Mouse (Mus musculus) MEL (cell line): ENCODE measurements around the gene Golga2. TPM values are rescaled to one million over a fixed set of nuclear protein-coding genes. Genes with fewer than 3 reads are reported as not detected.

Source experiments
- DNase-seq: peaks from one replicate; pipeline ENCODE4 v3.0.0; 2011; ENCODE audit warnings: low read depth, low spot score
- H3K27ac ChIP-seq: 2 replicates; pipeline ENCODE4 v1.5.1; 2012; ENCODE audit warnings: low read depth, mild to moderate bottlenecking, control low read depth, low read length, moderate library complexity; ENCODE audit not compliant: control insufficient read depth
- H3K27me3 ChIP-seq, 2 experiments: fragments of 150-350 bp in 1 of 2; sonication (generic) in 1 of 2; 2 replicates each; pipeline ENCODE4 v1.6.1; 2012; ENCODE audit warnings: low read length in 2 of 2, mild to moderate bottlenecking in 2 of 2, improper control_type of control experiment in 1 of 2, moderate library complexity in 1 of 2; ENCODE audit not compliant: insufficient read depth in 2 of 2, control insufficient read depth in 1 of 2
- H3K36me3 ChIP-seq, 2 experiments: 2 replicates each; pipeline ENCODE4 v1.6.1; 2012 to 2014; ENCODE audit warnings: low read length in 2 of 2, improper control_type of control experiment in 1 of 2, inconsistent platforms in 1 of 2, mild to moderate bottlenecking in 1 of 2; ENCODE audit not compliant: insufficient read depth in 2 of 2, control insufficient read depth in 1 of 2
- H3K4me1 ChIP-seq, 2 experiments: fragments of 150-350 bp in 1 of 2; sonication (generic) in 1 of 2; 2 replicates each; pipeline ENCODE4 v1.6.1; 2012; ENCODE audit warnings: low read length in 2 of 2, improper control_type of control experiment in 1 of 2, mild to moderate bottlenecking in 1 of 2; ENCODE audit not compliant: insufficient read depth in 2 of 2, control insufficient read depth in 1 of 2
- H3K4me3 ChIP-seq, 2 experiments: fragments of 150-350 bp in 1 of 2; sonication (generic) in 1 of 2; 2 replicates each; pipeline ENCODE4 v1.5.1; 2012; ENCODE audit warnings: low read depth in 2 of 2, low read length in 2 of 2, mild to moderate bottlenecking in 2 of 2, moderate library complexity in 2 of 2, control low read depth in 1 of 2, improper control_type of control experiment in 1 of 2; ENCODE audit not compliant: control insufficient read depth in 1 of 2, insufficient read depth in 1 of 2
- H3K79me2 ChIP-seq: 2 replicates; pipeline ENCODE4 v1.6.1; 2012; ENCODE audit warnings: mild to moderate bottlenecking, low read length, moderate library complexity; ENCODE audit not compliant: control insufficient read depth, poor library complexity, insufficient read depth
- H3K9ac ChIP-seq: 2 replicates; pipeline ENCODE4 v1.6.1; 2012; ENCODE audit warnings: low read depth, mild to moderate bottlenecking, control low read depth, low read length, moderate library complexity; ENCODE audit not compliant: control insufficient read depth, poor library complexity, severe bottlenecking
- H3K9me3 ChIP-seq: fragments of 150-350 bp; sonication (generic); replicated peaks from 2 replicates; pipeline ENCODE4 v1.6.1; 2012; ENCODE audit warnings: mild to moderate bottlenecking, low read length, improper control_type of control experiment, moderate library complexity; ENCODE audit not compliant: insufficient read depth
- BHLHE40 ChIP-seq: IDR thresholded peaks from 2 replicates; pipeline ENCODE4 v1.6.1; 2012; ENCODE audit warnings: low read depth, mild to moderate bottlenecking, inconsistent platforms, low read length, improper control_type of control experiment, borderline replicate concordance
- CHD2 ChIP-seq: IDR thresholded peaks from 2 replicates; pipeline ENCODE4 v1.6.1; 2011; ENCODE audit warnings: low read length, improper control_type of control experiment
- EP300 ChIP-seq, 2 experiments: IDR thresholded peaks; 2 replicates each; pipeline ENCODE4 v1.6.1; 2011; ENCODE audit warnings: improper control_type of control experiment in 2 of 2, low read length in 2 of 2, low read depth in 1 of 2, mild to moderate bottlenecking in 1 of 2
- GABPA ChIP-seq: IDR thresholded peaks from 2 replicates; pipeline ENCODE4 v1.6.1; 2012; ENCODE audit warnings: low read depth, mild to moderate bottlenecking, inconsistent platforms, low read length, improper control_type of control experiment, moderate library complexity
- KAT2A ChIP-seq: conservative IDR thresholded peaks from 2 replicates; pipeline ENCODE4 v1.6.1; 2012; ENCODE audit warnings: low read depth, low read length, improper control_type of control experiment, inconsistent platforms
- MAFK ChIP-seq: IDR thresholded peaks from 2 replicates; pipeline ENCODE4 v1.6.1; 2011; ENCODE audit warnings: low read depth, mild to moderate bottlenecking, low read length, improper control_type of control experiment, borderline replicate concordance
- MAX ChIP-seq: IDR thresholded peaks from 2 replicates; pipeline ENCODE4 v1.6.1; 2011; ENCODE audit warnings: low read length, improper control_type of control experiment
- MXI1 ChIP-seq: IDR thresholded peaks from 2 replicates; pipeline ENCODE4 v1.6.1; 2011; ENCODE audit warnings: mild to moderate bottlenecking, low read depth, low read length, improper control_type of control experiment
- MYC ChIP-seq: IDR thresholded peaks from 2 replicates; pipeline ENCODE4 v1.6.1; 2011; ENCODE audit warnings: low read depth, mild to moderate bottlenecking, low read length, improper control_type of control experiment, moderate library complexity
- NRF1 ChIP-seq: IDR thresholded peaks from 2 replicates; pipeline ENCODE4 v1.6.1; 2014; ENCODE audit warnings: low read depth, mild to moderate bottlenecking, inconsistent platforms, low read length, improper control_type of control experiment, moderate library complexity; ENCODE audit not compliant: poor library complexity, insufficient read depth, severe bottlenecking
- POLR2AphosphoS2 ChIP-seq: IDR thresholded peaks from 2 replicates; pipeline ENCODE4 v1.6.1; 2011; ENCODE audit warnings: low read length, improper control_type of control experiment
- POLR2AphosphoS5 ChIP-seq: IDR thresholded peaks from 2 replicates; pipeline ENCODE4 v1.6.1; 2012; ENCODE audit warnings: low read depth, borderline replicate concordance, mild to moderate bottlenecking, inconsistent platforms, low read length, moderate library complexity, mixed read lengths
- SIN3A ChIP-seq: IDR thresholded peaks from 2 replicates; pipeline ENCODE4 v1.6.1; 2012; ENCODE audit warnings: low read length, improper control_type of control experiment, inconsistent platforms
- SMC3 ChIP-seq: IDR thresholded peaks from 2 replicates; pipeline ENCODE4 v1.6.1; 2011; ENCODE audit warnings: low read depth, low read length, improper control_type of control experiment
- TAL1 ChIP-seq: IDR thresholded peaks from 2 replicates; pipeline ENCODE4 v1.6.1; 2012; ENCODE audit warnings: mild to moderate bottlenecking, inconsistent platforms, low read length, moderate library complexity, mixed read lengths
- UBTF ChIP-seq: IDR thresholded peaks from 2 replicates; pipeline ENCODE4 v1.6.1; 2012; ENCODE audit warnings: low read depth, mild to moderate bottlenecking, inconsistent platforms, low read length, improper control_type of control experiment, moderate library complexity, borderline replicate concordance; ENCODE audit not compliant: insufficient read depth
- USF2 ChIP-seq, 2 experiments: IDR thresholded peaks; 2 replicates each; pipeline ENCODE4 v1.6.1; 2011 to 2012; ENCODE audit warnings: improper control_type of control experiment in 2 of 2, low read length in 2 of 2, borderline replicate concordance in 1 of 2, inconsistent platforms in 1 of 2, low read depth in 1 of 2, mild to moderate bottlenecking in 1 of 2; ENCODE audit not compliant: insufficient read depth in 1 of 2
- polyA plus RNA-seq, 2 experiments: library from polyadenylated mRNA; stranded (reverse) in 1 of 2; unstranded in 1 of 2; fragments of >175 nt in 1 of 2; fragments of >200 nt in 1 of 2; gene quantifications; 2 replicates each; pipeline versions ENCODE4 v1.2.1 to v1.2.4; 2012; ENCODE audit warnings: low replicate concordance in 2 of 2, low read depth in 1 of 2; ENCODE audit not compliant: insufficient read length in 2 of 2, insufficient read depth in 1 of 2, missing spikeins in 1 of 2
- total RNA-seq: library from RNA; depleted of rRNA; stranded (reverse); fragments of 300-350 nt; gene quantifications from 2 replicates; pipeline ENCODE4 v1.2.3, GENCODE M21; 2012

Gene Golga2
- total and polyA plus RNA-seq, 3 experiments, result 20.3 to 38.6 TPM; not detected in 1

DNA sequence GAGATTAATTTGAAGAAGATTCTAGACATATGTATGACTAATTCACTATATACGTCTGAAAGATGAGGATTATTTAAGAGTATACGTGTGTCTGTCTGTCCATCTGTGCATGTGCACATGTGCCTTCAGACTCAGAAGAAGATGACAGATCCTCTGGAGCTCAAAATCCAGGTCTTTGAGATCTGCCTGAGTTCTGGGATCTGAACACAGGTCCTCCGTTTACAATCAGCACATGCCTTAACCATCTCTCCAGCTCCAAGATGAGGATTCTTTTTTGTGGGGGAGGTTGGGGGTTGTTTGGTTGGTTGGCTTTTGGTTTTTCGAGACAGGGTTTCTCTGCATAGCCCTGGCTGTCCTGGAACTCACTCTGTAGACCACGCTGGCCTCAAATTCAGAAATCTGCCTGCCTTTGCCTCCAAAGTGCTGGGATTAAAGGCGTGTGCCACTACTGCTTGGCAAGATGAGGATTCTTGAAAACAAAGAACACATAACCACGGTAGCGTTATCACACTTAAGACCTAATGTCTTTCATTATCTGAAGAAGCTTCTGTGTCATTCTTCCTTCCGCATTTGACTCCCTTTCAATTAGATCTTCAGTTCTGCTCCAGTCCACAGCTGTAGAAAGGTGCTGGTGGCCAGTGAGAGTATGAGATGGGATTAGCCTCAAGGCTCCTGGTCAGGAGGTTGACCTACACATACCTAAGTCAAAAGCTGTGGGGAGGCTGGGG is 48.3 kb upstream of the Golga2 start (continued):
- TF ChIP-seq POLR2AphosphoS2 (no peak), MAX (peak; percentile 63), POLR2AphosphoS5 (no peak)

DNA sequence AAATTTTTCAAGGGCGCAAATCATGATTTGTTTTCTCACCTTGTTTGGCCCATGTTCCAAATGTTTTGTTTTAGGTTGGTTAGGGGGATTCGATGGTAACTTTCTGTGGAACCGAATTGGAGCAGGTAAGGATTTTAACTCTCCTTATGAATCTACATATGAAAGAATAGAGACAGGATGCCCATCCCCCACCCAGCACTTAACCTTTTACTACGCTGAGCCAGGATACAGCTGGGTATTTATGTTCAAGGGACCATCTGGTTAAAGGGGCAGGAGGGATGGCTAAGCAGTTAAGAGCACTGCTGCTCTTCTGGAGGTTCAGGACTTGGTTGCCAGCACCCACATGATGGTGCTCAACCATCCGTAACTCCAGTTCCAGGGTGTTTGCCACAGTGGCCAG is 46.6 kb upstream of the Golga2 start:
- no peaks in the 10 kb centered on the region for H3K27me3 ChIP-seq
- peaks cover 4% of the 10 kb centered on the region; the same call in 1 of the 2 replicates for H3K79me2 ChIP-seq
- no peak overlapping the region for H3K9ac ChIP-seq
- no peak overlapping the region for H3K4me3 ChIP-seq
- DNase-seq, result no peak
- H3K36me3 ChIP-seq, result peaks cover 5 to 23% of the 10 kb centered on the region in 2 experiments; a peak in 3 of 4 replicates
- no peak overlapping the region for H3K27ac ChIP-seq
- no peak for TF ChIP-seq CHD2
- TF ChIP-seq KAT2A, result no peak
- TF ChIP-seq SMC3, result no peak
- no peak for TF ChIP-seq USF2 (IDR thresholded peaks at IDR 0.05; ENCODE audit: borderline replicate concordance in 1 of 2, insufficient read depth in 1 of 2, low read depth in 1 of 2, low read length in 2 of 2)
- TF ChIP-seq TAL1, result no peak
- no peak for TF ChIP-seq POLR2AphosphoS2
- no peaks in the 10 kb centered on the region for H3K9me3 ChIP-seq
- H3K4me1 ChIP-seq, result peaks cover 15 to 19% of the 10 kb centered on the region in 2 experiments

DNA sequence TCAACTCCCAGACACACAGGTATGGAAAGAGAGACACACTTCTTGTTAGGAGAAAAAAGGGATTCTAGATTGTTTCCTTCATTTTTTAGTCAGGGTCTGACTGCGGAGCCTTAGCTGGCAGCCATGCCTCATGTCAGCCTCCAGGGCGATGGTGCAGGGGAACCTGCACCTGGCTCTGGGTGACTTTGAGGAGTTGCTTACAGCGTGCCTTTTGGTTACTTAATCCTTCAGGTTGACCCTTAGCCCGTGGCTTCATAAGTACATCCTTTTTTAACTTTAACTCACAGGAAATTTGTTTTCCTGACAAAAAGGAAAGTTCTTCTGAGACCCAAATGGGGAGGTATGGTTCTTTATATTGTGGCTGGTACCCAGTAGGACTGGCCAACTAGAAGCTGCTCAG is 44.2 kb upstream of the Golga2 start:
- H3K9ac ChIP-seq, result no peak overlapping the region
- no peaks in the 10 kb centered on the region for H3K9me3 ChIP-seq
- DNase-seq, result no peak
- peaks cover 11 to 15% of the 10 kb centered on the region in 2 experiments for H3K4me1 ChIP-seq
- H3K36me3 ChIP-seq, result peaks cover 8 to 17% of the 10 kb centered on the region in 2 experiments
- H3K79me2 ChIP-seq, result no peaks in the 10 kb centered on the region
- H3K27me3 ChIP-seq, result no peaks in the 10 kb centered on the region
- TF ChIP-seq GABPA, result no peak
- TF ChIP-seq NRF1, result no peak
- no peak for TF ChIP-seq EP300 (IDR thresholded peaks at IDR 0.05; ENCODE audit: low read depth in 1 of 2, low read length in 2 of 2)
- TF ChIP-seq USF2 (IDR thresholded peaks at IDR 0.05; ENCODE audit: borderline replicate concordance in 1 of 2, insufficient read depth in 1 of 2, low read depth in 1 of 2, low read length in 2 of 2), result no peak
- TF ChIP-seq MXI1, result no peak
- TF ChIP-seq SIN3A, result no peak
- no peak for TF ChIP-seq UBTF
- no peak for TF ChIP-seq BHLHE40
- no peak for TF ChIP-seq MAFK
- TF ChIP-seq MYC, result no peak
- no peak overlapping the region for H3K27ac ChIP-seq
- H3K4me3 ChIP-seq, result no peak overlapping the region
